Mouse (Mus musculus): ENCODE data around the gene Cobll1. TPM values are rescaled to one million over a fixed set of nuclear protein-coding genes. Genes with fewer than 3 reads are reported as not detected.
A peak's percentile ranks its signal among the peaks of the same experiment; 100 is the strongest.

The Cobll1 gene
- total RNA-seq, 1 experiment = 2.2 TPM

- in situ Hi-C loops (cut with MboI; ENCODE audit: low sequenced_read_pairs in 2 of 2, unreplicated experiment in 2 of 2) = loop anchor here (10.0 to 25.0 kb wide), 2 partner anchors 187 to 190 kb away; no protein-coding TSS in a partner anchor
- DNase-seq (ENCODE audit: low read depth, low spot score) = no peak
- Histone ChIP-seq H3K9ac (ENCODE audit: insufficient read depth, low read depth, low read length, poor library complexity, severe bottlenecking) (no peak overlapping the region), H3K27ac (ENCODE audit: insufficient read depth, low read depth, low read length, poor library complexity, severe bottlenecking) (no peak overlapping the region), H3K4me3 (ENCODE audit: insufficient read depth in 1 of 2, low read depth in 1 of 2, low read length in 2 of 2, poor library complexity in 1 of 2, severe bottlenecking in 1 of 2) (no peak overlapping the region), H3K36me3 (ENCODE audit: control insufficient read depth, insufficient read depth, low read length, poor library complexity, severe bottlenecking) (no peaks in the 10 kb centered on the region), H3K4me1 (ENCODE audit: control insufficient read depth in 2 of 2, insufficient read depth in 2 of 2, low read length in 2 of 2, poor library complexity in 1 of 2) (no peaks in the 10 kb centered on the region), H3K9me3 (ENCODE audit: control insufficient read depth, insufficient read depth, low read depth, low read length) (no peaks in the 10 kb centered on the region)
- no peak for TF ChIP-seq ZNF384 (IDR thresholded peaks at IDR 0.05; ENCODE audit: low read depth, low read length)
- TF ChIP-seq CHD2 (IDR thresholded peaks at IDR 0.05; ENCODE audit: low read depth, low read length) = no peak
- TF ChIP-seq ZC3H11A (IDR thresholded peaks at IDR 0.05; ENCODE audit: borderline replicate concordance, low read depth, low read length) = no peak
- no peak for TF ChIP-seq HCFC1 (IDR thresholded peaks at IDR 0.05; ENCODE audit: borderline replicate concordance, insufficient read depth, low read length)
- no peak for TF ChIP-seq MAFK (IDR thresholded peaks at IDR 0.05; ENCODE audit: insufficient read depth, low read depth, low read length)
These were observed 91.8 kb downstream of the Cobll1 start for GRCm38 (mm10) chr2:65147431-65147830.

- H3K4me1 ChIP-seq (ENCODE audit: control insufficient read depth in 2 of 2, insufficient read depth in 2 of 2, low read length in 2 of 2, poor library complexity in 1 of 2) = no peaks in the 10 kb centered on the region
- peak; percentile 22 for DNase-seq (ENCODE audit: low read depth, low spot score)
- no peak overlapping the region for H3K27ac ChIP-seq (ENCODE audit: insufficient read depth, low read depth, low read length, poor library complexity, severe bottlenecking)
- no peaks in the 10 kb centered on the region for H3K9me3 ChIP-seq (ENCODE audit: control insufficient read depth, insufficient read depth, low read depth, low read length)
- H3K36me3 ChIP-seq (ENCODE audit: control insufficient read depth, insufficient read depth, low read length, poor library complexity, severe bottlenecking) = no peaks in the 10 kb centered on the region
- in situ Hi-C loops (cut with MboI; ENCODE audit: low sequenced_read_pairs in 2 of 2, unreplicated experiment in 2 of 2) = loop anchor here (10.0 to 25.0 kb wide), 2 partner anchors 189 to 192 kb away; no protein-coding TSS in a partner anchor
- H3K4me3 ChIP-seq (ENCODE audit: insufficient read depth in 1 of 2, low read depth in 1 of 2, low read length in 2 of 2, poor library complexity in 1 of 2, severe bottlenecking in 1 of 2) = no peak overlapping the region
- no peak overlapping the region for H3K9ac ChIP-seq (ENCODE audit: insufficient read depth, low read depth, low read length, poor library complexity, severe bottlenecking)
- TF ChIP-seq HCFC1 (IDR thresholded peaks at IDR 0.05; ENCODE audit: borderline replicate concordance, insufficient read depth, low read length) = no peak
- 0 out of 2 replicates have a peak, but pooled peaks have one; percentile 25 for TF ChIP-seq ZC3H11A (IDR thresholded peaks at IDR 0.05; ENCODE audit: borderline replicate concordance, low read depth, low read length)
These were observed 93.6 kb downstream of the Cobll1 start for GRCm38 (mm10) chr2:65145421-65146117.

GRCm38 (mm10) chr2:65141093-65141661, 98.0 kb downstream of the Cobll1 start:
- H3K27ac ChIP-seq (ENCODE audit: insufficient read depth, low read depth, low read length, poor library complexity, severe bottlenecking) = no peak overlapping the region
- DNase-seq (ENCODE audit: low read depth, low spot score) = no peak
- TF ChIP-seq ZC3H11A (IDR thresholded peaks at IDR 0.05; ENCODE audit: borderline replicate concordance, low read depth, low read length) (no peak), CHD2 (IDR thresholded peaks at IDR 0.05; ENCODE audit: low read depth, low read length) (no peak), ZNF384 (IDR thresholded peaks at IDR 0.05; ENCODE audit: low read depth, low read length) (no peak), MAFK (IDR thresholded peaks at IDR 0.05; ENCODE audit: insufficient read depth, low read depth, low read length) (no peak), HCFC1 (IDR thresholded peaks at IDR 0.05; ENCODE audit: borderline replicate concordance, insufficient read depth, low read length) (no peak)
- no peak overlapping the region for H3K9ac ChIP-seq (ENCODE audit: insufficient read depth, low read depth, low read length, poor library complexity, severe bottlenecking)
- H3K4me1 ChIP-seq (ENCODE audit: control insufficient read depth in 2 of 2, insufficient read depth in 2 of 2, low read length in 2 of 2, poor library complexity in 1 of 2) = no peaks in the 10 kb centered on the region
- H3K36me3 ChIP-seq (ENCODE audit: control insufficient read depth, insufficient read depth, low read length, poor library complexity, severe bottlenecking) = no peaks in the 10 kb centered on the region
- H3K4me3 ChIP-seq (ENCODE audit: insufficient read depth in 1 of 2, low read depth in 1 of 2, low read length in 2 of 2, poor library complexity in 1 of 2, severe bottlenecking in 1 of 2) = no peak overlapping the region
- no peaks in the 10 kb centered on the region for H3K9me3 ChIP-seq (ENCODE audit: control insufficient read depth, insufficient read depth, low read depth, low read length)
- in situ Hi-C loops (cut with MboI; ENCODE audit: low sequenced_read_pairs in 2 of 2, unreplicated experiment in 2 of 2) = loop anchor here (10.0 to 25.0 kb wide), 2 partner anchors 194 to 196 kb away; no protein-coding TSS in a partner anchor

- DNase-seq (ENCODE audit: low read depth, low spot score) = no peak
- in situ Hi-C loops (cut with MboI; ENCODE audit: low sequenced_read_pairs in 2 of 2, unreplicated experiment in 2 of 2) = loop anchor here (10.0 to 25.0 kb wide), 2 partner anchors 194 to 197 kb away; no protein-coding TSS in a partner anchor
These were observed 98.8 kb downstream of the Cobll1 start for GRCm38 (mm10) chr2:65140330-65140922.

More at GRCm38 (mm10) chr2:65140330-65140922, 98.8 kb downstream of the Cobll1 start:
- no peak overlapping the region for H3K9ac ChIP-seq (ENCODE audit: insufficient read depth, low read depth, low read length, poor library complexity, severe bottlenecking)
- no peaks in the 10 kb centered on the region for H3K9me3 ChIP-seq (ENCODE audit: control insufficient read depth, insufficient read depth, low read depth, low read length)
- no peak overlapping the region for H3K27ac ChIP-seq (ENCODE audit: insufficient read depth, low read depth, low read length, poor library complexity, severe bottlenecking)
- no peak for TF ChIP-seq CHD2 (IDR thresholded peaks at IDR 0.05; ENCODE audit: low read depth, low read length)
- TF ChIP-seq HCFC1 (IDR thresholded peaks at IDR 0.05; ENCODE audit: borderline replicate concordance, insufficient read depth, low read length) = no peak
- TF ChIP-seq ZC3H11A (IDR thresholded peaks at IDR 0.05; ENCODE audit: borderline replicate concordance, low read depth, low read length) = no peak
- TF ChIP-seq ZNF384 (IDR thresholded peaks at IDR 0.05; ENCODE audit: low read depth, low read length) = no peak
- TF ChIP-seq MAFK (IDR thresholded peaks at IDR 0.05; ENCODE audit: insufficient read depth, low read depth, low read length) = no peak
- H3K36me3 ChIP-seq (ENCODE audit: control insufficient read depth, insufficient read depth, low read length, poor library complexity, severe bottlenecking) = no peaks in the 10 kb centered on the region
- H3K4me3 ChIP-seq (ENCODE audit: insufficient read depth in 1 of 2, low read depth in 1 of 2, low read length in 2 of 2, poor library complexity in 1 of 2, severe bottlenecking in 1 of 2) = no peak overlapping the region
- H3K4me1 ChIP-seq (ENCODE audit: control insufficient read depth in 2 of 2, insufficient read depth in 2 of 2, low read length in 2 of 2, poor library complexity in 1 of 2) = no peaks in the 10 kb centered on the region

Measured in ES-E14 (cell line).